Mouse (Mus musculus) liver, embryonic 14.5 days (tissue): ENCODE results near the gene Ccnk.

Source experiments
- CTCF ChIP-seq: IDR thresholded peaks from 2 replicates; pipeline ENCODE4 v1.5.1; 2016; ENCODE audit warnings: antibody characterized with exemption, low read depth, control low read depth
- EP300 ChIP-seq: IDR thresholded peaks from 2 replicates; pipeline ENCODE4 v1.6.1; 2016; ENCODE audit warnings: antibody characterized with exemption, low read depth

DNA sequence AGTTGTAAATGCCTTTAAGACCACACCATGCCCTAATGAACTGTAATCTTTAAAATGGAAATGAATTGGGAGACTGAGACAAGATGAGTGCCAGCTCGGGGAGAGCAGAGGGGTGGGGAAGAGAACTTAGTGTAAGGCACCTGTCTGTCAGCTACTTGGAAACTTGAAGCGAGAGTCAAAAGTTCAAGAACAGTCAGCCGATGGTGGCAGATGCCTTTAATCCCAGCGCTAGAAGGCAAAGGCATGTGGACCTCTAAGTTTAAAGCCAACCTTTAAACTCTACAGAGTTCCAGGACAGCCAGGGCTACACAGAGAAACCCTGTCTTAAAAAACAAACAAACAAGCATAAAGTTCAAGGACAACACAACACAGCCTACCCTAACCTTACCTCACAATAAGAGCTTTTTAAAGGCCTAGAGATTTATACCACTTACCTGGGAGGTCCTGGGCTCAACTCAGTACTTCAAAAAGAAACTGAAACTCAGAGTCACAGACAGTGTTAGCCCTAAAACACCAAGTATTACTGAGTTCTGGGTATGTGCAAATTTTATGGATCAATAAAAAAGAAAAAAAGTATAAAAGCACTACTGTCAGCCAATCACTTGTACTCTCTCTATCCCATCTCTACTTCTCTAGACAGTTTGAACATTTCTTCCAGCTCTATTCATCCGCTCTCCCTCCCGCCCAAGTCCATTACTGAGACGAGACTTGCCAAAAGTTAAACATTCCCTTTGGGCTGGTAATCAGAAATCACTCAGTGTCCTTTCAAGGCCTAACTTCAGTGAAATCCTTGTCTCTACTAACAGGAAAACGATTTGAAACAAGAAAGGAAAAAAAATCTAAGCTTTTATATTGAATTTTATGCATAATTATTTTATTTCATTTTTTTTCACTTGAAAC is 4.5 kb upstream of the Ccnk start:
- TF ChIP-seq CTCF (no peak), EP300 (no peak)
